Mouse (Mus musculus): Measurements from ENCODE around the gene Gm20388. TPM values are rescaled to one million over a fixed set of nuclear protein-coding genes. Genes with fewer than 3 reads are reported as not detected.
"Not testable (repeated sequence)": the region's sequence is repeated elsewhere in the genome, so short reads cannot be mapped to it uniquely, and the experiment has no call there.

Gene Gm20388
- total RNA-seq, 2 experiments from 2014 or later, result 8.8 TPM

DNA sequence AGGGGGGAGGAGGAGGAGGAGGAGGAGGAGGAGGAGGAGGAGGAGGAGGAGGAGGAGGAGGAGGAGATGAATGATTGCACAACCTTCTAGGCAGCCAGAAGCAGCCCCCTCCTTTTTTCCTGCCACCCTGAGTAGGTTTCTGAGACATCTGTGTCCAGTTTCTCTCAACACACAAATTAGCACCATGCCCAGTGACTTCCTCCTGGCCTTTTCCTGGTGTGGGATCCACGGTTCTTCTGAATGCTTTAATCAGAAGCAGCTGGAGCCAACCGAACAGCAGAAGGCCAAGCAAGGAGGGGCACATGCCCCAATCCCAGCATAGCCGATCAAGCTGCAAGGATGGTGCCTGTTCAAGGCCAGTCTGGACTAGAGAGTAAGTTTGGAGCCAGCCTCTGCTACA lies 3889.2 kb downstream of the Gm20388 start:
- DNase-seq (ENCODE audit: extremely low spot score in 1 of 2, low spot score in 1 of 2), result no peak

DNA sequence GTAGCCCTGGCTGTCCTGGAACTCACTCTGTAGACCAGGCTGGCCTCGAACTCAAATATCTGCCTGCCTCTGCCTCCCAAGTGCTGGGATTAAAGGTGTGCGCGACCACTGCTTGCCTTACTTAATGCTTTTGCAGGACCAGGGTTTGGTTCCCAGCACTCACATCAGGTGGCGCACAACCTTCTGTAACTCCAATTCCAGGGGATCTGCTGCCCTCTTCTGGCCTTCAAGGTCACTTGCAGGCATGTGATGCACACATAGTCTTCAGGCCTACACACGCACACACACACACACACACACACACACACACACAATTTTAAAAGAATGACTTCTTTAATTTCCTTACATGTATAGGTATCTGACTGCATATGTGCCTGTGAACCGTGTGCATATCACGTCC lies 3890.2 kb downstream of the Gm20388 start:
- no peak for DNase-seq (ENCODE audit: extremely low spot score in 1 of 2, low spot score in 1 of 2)

DNA sequence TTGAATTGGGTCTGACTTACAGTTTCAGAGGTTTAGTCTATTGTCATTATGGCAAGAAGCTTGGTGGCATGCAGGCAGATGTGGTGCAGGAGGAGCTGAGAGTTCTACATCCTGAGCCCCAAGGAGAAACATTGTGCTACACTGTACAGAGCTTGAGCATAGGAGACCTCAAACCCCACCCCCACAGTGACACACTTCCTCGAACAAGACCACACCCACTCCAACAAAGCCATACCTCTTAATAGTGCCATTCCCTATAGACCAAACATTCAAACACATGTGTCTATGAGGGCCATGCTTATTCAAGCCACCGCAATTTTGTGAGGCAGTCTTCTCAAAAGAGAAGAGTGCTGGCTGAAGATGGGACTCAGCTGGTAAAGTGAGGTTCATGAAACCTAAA lies 3890.9 kb downstream of the Gm20388 start:
- DNase-seq (ENCODE audit: extremely low spot score in 1 of 2, low spot score in 1 of 2), result no peak

DNA sequence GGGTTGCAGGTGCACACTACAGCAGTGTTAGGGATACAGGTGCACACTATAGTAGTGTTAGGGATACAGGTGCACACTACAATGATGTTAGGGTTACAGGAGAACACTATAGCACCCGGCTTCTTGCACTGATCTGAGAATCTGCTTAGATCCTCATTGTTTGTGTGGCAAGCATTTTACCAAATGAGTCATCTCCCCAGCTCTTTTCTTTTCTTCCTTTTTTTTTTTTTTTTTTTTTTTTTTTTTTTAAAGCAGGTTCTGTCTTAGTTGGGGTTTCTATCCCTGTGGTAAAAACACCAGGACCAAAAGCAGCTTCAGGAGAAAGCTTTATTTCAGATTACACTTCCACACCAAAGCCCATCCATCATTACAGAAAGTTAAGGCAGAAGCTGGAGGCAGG lies 3893.0 kb downstream of the Gm20388 start:
- DNase-seq (ENCODE audit: extremely low spot score in 1 of 2, low spot score in 1 of 2), result no peak

DNA sequence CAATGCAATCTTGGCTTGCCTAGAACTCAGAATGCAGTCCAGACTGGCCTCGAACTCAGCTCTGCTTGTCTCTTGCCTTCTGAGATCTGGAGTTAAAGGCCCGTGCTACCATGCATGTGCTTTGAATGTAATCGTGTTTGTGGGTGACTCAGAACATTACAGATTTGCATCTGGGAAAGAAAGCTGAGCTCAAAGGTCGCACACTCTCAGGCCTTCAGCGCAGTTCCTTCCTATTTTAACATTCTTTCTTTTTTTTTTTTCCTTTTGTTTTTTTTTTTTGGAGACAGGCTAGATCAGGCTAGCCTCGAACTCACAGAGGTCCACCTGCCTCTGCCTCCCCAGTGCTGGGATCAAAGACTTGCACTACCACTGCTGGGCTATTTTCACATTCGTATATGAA lies 3893.9 kb downstream of the Gm20388 start:
- no peak for DNase-seq (ENCODE audit: extremely low spot score in 1 of 2, low spot score in 1 of 2)

DNA sequence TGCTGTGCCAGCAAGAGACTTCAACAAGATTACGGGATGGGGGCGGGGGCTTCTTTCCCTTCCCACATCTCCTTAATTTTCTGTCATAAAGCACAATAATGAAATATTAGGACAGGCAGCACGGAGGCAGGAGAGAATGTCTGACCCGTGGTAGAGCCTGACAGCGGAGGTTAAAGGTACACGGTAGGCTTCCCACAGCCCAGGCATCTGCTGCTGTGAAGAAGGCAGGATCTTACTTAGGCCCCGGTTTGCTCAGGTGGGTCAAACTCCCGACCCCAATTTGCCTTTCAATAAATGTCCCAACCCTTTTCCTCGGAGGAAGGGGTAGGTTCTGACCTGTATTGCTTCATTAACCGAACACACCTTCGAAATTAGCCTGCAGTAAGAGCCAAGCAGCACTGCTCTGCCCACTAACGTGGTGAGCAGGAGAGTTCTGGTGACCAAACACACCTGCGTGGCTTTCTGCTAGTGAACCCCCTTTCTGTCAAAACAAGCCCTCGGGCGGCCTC lies 3894.6 kb downstream of the Gm20388 start:
- no peak for DNase-seq (ENCODE audit: extremely low spot score in 1 of 2, low spot score in 1 of 2)

DNA sequence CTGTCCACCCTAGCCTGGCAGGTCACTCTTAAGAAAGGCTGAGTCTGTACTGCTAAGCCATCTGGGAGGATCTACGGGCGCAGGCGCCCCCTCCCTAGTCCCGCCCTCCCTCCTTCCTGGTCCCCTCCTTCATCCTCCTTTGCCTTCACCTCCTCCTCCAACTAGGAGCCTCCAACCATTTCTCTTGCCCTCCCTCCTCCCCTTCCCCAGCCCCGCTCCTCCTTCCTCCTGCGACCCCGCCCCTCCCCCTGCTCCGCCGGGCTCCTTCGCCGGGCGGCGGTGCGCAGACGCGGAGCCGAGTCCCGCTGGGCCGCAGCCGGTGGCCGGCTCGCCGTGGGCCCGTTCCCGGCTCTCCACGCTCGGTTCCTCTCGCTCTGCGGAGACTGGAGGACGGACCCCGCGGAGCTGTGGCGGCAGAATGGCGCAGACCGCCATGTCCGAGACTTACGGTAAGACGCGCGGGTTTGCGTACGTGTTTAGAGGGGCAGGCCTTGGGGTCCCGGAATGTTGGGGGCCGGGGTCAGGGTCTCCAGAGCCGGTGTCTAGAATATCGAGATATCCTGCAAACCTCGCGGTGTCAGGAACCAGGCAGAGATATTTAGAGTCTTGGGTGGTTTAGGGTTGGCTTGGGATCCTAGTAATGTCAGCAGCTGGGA lies 3895.2 kb downstream of the Gm20388 start, which contains the start of gene Rab4a:
TSS of gene Rab4a (plus strand) at position 268 of the 656 bp plus-strand sequence.
- peak; percentile 69 to 75 for DNase-seq (ENCODE audit: extremely low spot score in 1 of 2, low spot score in 1 of 2)

DNA sequence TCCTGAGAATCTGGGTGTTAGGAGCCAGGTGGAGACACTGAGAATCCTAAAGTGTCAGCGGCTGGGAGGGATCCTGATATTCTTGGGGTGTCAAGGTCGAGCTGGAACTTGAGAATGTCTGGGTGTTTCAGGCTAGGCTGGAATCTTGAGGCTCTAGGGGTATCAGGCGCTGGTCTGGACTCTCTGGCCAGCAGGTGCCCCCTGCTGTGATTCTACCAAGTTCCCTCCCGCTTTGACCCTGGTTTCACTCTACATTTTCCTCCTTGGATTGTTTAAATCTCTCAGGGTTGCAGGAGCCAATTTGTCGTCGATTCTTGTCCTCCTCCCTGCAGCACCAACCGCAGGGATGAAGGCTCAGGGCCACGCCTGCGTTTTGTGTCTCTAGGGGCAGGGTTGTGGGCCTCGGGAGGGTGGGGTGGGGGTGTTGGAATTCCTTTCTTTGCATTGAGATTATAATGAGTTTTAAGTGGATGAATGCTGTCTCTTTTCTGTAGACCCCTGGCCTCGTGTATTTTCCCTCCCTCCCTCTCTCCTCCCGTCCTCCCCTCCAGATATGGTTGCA lies 3895.8 kb downstream of the Gm20388 start:
- DNase-seq (ENCODE audit: extremely low spot score in 1 of 2, low spot score in 1 of 2), result no peak

DNA sequence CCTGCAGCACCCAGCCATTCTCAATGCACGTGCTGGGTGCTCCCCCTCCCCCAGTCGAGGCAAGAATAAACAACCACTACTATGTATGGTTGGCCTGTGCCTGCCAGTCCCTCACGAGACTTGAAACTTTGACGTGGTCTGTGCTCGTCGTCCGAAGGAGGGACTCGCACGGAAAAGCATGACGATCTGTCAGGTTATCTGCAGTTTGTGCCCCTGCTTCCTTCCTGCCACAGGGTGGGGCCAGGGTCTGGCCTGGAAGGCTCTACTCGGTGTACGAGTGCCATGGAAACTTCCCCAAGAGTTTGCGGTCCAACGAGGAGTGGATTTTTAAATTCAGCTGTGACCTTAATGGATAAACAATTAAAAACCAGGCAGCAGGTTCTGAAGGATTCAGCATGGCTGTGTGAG lies 3896.4 kb downstream of the Gm20388 start:
- no peak for DNase-seq (ENCODE audit: extremely low spot score in 1 of 2, low spot score in 1 of 2)

DNA sequence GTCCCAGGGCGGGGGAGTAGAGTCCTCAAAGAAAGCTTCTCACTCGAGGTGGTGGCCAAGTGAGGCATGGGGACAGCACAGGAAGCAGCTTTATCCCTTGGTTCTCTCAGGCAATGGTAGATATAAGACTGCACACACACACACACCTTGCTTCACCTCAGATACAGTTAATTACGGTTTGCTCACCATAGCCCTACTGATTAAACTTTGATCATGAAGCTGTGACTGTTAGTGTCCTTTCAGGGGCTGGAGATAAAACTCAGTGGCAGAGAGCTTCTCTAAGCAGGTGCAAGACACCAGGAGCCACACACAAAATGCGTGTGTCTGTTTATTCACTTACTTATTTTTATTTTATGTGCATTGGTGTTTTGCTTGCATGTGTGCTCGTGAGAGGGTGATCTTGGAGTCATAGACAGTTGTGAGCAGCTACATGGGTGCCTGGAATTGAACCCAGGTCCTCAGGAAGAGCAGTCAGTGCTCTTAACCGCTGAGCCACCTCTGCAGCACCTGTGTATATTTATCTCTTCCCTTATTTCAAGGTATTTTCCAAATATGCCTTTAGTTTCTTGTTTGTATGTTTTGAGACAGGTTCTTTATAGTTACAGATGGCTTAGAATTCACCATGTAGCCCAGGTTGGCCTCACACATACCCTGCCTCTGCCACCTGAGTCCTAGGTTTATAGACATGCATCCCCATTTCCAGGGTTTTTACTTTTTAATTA lies 3897.4 kb downstream of the Gm20388 start:
- no peak for DNase-seq (ENCODE audit: extremely low spot score in 1 of 2, low spot score in 1 of 2)

DNA sequence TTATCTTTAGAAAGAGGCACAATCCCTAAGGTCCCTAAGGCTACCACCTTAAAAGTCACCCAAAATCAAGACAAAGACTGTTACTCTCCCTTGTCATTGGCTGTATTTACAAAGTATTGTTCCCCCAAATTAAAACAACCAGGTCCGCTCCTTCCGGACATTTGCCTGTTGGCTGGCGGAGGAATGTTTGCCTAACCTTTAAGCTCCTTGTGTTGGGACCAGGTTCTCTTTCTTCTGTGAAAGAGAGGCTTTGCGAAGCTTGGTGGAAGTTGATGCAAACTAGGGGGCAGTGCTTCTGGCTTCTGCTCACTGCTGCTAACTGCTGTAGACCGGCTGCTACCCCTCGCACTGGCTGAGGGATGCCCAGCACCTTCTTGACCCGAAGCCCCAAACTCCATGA lies 3898.0 kb downstream of the Gm20388 start:
- no peak for DNase-seq (ENCODE audit: extremely low spot score in 1 of 2, low spot score in 1 of 2)

DNA sequence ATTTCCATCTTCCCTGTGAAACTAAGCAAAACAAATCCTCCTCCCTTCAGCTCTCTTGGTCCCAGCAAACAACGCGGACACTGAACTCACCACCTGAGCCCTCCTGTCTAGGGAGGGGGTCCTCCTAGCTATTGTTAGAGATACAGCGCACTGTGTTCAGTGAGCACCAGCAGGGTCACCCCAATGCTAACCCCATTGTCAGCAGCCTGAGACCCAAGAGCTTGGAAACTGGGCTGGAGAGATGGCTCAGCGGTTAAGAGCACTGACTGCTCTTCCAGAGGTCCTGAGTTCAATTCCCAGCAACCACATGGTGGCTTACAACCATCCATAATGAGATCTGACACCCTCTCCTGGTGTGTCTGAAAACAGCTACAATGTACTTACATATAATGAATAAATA lies 3898.7 kb downstream of the Gm20388 start:
- DNase-seq (ENCODE audit: extremely low spot score in 1 of 2, low spot score in 1 of 2), result not testable (repeated sequence)

DNA sequence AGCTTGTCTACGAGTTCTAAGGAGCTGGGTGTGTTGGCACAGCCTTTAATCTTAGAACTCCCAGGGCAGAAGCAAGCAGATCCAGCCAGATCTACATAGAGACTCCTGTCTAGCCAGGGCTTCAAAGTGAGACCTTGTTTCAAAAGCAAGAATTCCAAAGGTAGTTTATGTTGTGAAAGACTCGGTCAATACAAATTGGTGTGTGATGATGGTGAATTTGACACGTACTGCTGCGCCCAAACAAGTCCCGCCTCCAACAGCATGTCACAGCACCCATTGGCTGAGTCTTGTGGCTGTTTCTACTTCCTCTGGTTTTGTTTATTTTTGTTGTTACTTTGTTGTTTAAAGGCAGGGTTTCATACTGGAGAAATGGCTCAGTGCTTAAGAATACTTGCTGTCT lies 3901.6 kb downstream of the Gm20388 start:
- DNase-seq (ENCODE audit: extremely low spot score in 1 of 2, low spot score in 1 of 2), result no peak

DNA sequence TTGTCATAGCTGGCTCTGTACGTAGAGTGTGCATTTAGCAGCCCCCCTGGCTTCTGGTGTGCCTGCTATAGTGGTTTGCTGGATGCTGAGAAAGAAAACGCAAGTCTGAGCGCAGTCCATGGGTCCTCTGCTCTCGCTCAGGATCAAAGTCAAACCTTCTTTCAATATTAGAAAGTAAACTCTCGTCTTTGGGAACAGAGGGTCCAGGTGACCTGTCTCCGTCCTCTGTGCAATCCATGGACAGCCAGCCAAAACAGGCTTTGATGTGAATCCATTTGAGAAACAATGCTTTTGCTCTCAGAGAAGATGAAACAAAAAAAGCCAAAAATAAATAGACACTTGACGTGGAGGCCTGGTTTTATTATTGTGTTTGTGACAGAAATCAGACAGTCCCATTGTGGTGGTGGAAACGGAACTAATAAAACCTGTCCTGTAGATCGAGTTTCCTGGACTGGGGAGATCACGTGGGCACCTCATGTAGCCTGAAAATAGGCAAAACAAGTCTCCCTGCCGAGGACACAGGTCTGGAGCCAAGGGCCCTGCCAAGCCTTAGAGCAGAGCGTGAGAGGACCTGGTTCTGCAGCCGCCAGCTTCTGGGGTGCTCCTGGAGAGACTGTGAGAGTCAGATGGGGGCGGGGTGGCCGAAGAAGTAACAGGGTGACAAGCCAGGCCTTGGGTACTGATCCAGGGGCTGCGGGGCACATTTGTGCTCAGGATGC lies 3902.7 kb downstream of the Gm20388 start:
- no peak for DNase-seq (ENCODE audit: extremely low spot score in 1 of 2, low spot score in 1 of 2)

DNA sequence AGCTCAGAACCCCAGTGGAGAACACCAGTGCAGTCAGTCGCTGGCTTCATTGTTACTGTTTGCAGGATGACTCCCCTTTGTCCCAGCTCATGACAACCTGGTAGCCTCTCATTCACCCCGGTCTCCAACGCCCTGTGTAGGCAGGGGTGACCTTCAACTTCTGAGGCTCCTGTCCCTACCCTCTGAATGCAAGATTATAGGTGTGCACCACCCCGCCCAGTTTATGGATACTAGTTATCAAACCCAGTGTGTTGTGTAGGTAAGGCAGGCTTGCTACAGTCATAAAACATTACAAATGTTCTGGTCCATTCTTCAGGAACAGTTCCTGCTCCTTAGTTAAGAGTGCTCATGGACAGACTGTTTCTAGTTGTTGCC lies 3903.2 kb downstream of the Gm20388 start:
- DNase-seq (ENCODE audit: extremely low spot score in 1 of 2, low spot score in 1 of 2), result no peak

DNA sequence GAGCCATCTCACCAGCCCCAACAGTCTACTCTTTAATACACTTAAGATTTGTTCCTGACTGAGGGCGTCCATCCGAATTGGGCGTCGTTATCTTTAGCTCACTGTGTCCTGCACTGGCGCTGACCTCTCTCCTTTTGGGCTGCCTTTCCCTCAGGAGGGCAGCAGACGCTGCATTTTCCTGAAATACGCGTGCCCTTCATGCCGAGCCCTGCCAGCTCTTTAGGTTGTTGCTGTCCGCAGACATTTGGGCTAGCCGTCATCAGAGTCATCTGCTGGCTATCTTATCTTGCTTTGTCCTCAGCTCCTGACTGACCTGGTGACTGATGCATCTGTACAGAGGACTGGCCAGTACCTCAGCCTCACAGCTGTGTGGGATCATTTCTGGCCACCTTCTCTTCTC lies 3904.7 kb downstream of the Gm20388 start:
- no peak for DNase-seq (ENCODE audit: extremely low spot score in 1 of 2, low spot score in 1 of 2)

DNA sequence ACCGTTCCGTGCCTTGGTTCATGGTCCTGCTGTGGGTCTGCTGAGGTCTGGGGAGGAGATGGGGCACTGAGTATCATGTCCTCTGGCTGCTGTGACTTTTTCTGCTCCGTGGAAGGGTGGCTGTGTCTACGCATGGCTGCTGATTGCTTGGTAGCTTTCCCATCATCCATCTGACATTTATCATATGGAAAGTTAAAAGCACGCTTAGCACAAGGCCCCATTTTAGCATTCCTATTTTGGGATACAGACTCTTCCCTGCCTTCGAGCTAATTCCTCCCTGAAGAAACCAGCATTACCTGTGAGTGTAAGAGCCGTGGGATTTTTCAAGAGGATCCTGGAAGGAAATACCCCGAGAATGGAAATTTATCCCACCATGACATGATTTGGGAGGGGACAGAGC lies 3906.3 kb downstream of the Gm20388 start:
- no peak for DNase-seq (ENCODE audit: extremely low spot score in 1 of 2, low spot score in 1 of 2)

DNA sequence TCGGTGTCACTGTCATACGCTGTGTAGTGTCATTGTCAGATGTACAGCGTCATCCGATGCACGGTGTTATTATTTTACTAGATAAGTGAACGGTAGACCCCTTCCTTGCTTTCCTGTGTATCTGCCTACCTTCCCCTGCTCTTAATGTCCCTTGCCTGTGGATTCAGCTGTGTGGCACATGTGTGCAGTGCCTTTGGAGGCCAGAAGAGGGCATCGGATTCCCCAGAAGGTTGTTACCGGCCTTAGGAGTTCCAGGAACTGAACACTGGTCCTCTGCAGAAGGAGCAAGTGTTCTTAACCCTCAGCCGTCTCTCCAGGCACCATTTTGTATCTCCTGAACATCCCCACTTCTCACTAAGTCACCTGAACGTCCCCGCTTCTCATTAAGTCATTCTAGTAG lies 3907.1 kb downstream of the Gm20388 start:
- no peak for DNase-seq (ENCODE audit: extremely low spot score in 1 of 2, low spot score in 1 of 2)

DNA sequence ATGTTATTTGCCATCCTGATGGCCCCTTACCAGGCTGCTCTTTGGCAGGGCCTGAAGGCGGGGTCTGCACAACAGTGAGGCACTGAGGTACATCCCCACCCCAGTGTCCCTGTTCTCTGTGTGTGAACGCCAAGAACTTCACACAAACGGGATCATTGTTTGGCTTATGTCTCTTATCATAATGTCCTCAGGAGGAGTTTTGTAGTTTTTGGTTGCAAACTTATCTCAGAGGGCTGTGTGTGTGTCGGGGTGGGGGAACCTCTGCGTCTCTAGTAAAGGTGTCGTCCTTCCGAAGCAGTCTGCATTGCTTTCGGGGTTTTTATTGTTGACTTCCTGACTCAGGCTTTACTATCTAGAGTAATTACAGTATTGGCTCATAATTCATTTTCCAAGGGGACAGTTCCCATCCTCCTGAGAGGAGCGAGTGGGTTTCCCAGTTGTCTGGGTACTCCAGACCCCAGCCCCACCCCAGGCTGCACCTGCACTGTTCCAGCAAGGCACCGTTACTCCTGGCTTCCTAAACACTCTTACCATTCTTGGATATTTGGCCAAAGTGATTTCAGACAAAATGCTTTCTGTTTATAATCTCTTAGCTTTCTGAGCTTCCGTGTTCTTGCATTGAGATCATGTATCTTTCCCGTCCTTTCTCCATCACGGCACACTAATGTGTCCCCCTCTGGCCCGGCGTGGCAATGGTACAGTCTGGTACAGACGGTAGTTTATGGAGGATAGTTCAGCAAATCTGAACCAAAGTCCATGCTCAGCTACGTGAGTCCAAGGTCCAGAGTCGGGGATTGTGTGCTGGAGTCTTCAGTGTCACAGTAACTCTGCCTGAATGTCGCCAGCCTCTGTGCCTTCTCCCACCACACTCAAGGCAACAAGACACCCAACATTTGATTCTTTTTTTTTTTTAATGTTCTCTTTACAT lies 3909.3 kb downstream of the Gm20388 start:
- no peak for DNase-seq (ENCODE audit: extremely low spot score in 1 of 2, low spot score in 1 of 2)

DNA sequence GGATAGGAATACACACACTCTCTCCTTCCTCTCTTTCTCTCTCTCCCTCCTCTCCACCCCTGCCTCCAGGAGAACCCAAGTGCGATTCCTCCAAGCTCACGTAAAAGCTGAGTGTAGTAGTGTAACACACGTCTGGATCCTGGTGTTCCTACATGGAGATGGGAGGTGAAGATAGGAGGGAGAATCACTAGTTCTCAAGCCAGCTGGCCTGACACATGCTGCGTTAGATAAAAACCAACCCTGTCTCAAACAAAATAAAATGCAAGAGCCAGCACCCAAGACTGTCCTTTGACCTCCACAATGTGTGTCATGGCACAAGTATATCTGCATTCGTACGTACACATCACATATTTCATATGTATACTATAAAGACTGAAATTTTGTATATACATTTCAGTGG lies 3910.1 kb downstream of the Gm20388 start:
- DNase-seq (ENCODE audit: extremely low spot score in 1 of 2, low spot score in 1 of 2), result no peak
